Mouse (Mus musculus): Measurements from ENCODE around the gene Myb.

Myb gene

DNA sequence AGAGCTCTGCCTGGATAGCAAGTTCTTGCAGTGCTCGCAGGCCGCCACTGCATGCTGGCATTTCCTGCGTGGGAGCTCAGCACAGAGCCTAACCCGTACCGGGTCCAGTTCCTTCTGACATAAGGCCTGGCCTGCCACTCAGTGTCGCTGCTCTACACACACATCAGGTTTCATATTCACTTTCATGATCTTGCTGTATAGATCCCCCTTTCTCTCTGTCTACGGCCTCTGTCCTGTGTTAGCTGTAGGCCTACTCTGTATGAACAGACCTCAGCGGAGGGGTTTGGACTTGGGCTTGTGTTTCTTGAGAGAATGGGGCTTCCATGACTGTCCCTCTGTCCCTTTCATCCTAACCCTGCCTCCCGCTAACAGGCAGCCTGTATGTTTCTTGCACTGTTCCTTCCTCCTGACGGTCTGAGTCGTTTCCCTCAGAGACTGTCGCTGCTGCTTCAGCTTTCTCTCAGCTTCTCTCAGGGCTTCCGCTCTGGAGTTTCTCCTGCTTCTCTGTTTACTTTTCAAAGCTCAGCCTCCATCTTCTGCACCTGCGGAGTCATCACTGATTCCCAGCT lies 83.5 kb downstream of the Myb start:
- no peak for DNase-seq (ENCODE audit: low spot score)

DNA sequence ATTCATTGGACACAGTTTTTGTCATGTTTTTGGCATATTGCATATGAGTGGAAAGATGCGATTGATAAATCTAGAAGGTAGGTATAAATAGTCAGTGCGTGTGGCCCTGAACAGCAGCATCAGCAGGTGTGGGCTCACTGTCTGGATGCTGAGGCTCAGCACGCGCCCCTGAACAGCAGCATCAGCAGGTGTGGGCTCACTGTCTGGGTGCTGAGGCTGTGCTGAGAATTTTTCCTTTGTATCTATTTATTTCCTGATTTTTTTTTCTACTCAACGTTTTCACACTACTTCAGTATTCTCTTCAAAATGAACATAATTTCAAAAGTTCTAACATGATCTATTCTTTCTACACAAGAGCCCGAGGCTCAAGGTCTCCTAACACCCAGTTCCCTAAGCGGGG lies 84.1 kb downstream of the Myb start:
- DNase-seq (ENCODE audit: low spot score), result no peak

- DNase-seq (ENCODE audit: low spot score), result no peak
Observed at GRCm38 (mm10) chr10:21076137-21076536, 84.6 kb downstream of the Myb start.

Data from layer of hippocampus, adult 9-10 months (tissue).